Mouse (Mus musculus) layer of hippocampus, postnatal 36 days (tissue): ENCODE measurements around the gene Mb21d2. TPM values are rescaled to one million over a fixed set of nuclear protein-coding genes. Genes with fewer than 3 reads are reported as not detected.

Source experiments
- DNase-seq, 2 experiments: peaks; one replicate each; pipeline ENCODE4 v3.0.0; 2022
- total RNA-seq, 2 experiments: library from RNA; stranded (reverse); gene quantifications; 2 replicates each; pipeline ENCODE4 v1.2.3; 2021

Mb21d2 gene
- total RNA-seq: 10 to 100 TPM; 24.4 to 25.1 TPM

GRCm38 (mm10) chr16:28928815-28929685 is at the start of gene Mb21d2:
Mb21d2 (minus strand) TSS chr16:28929673.
- peak; percentile 55 to 58 for DNase-seq

GRCm38 (mm10) chr16:28966236-28966635 is 36.8 kb upstream of the Mb21d2 start:
- DNase-seq: no peak

- no peak for DNase-seq
Measured at GRCm38 (mm10) chr16:28964048-28964447, 34.6 kb upstream of the Mb21d2 start.

GRCm38 (mm10) chr16:28962987-28963386 is 33.5 kb upstream of the Mb21d2 start:
- no peak for DNase-seq

GRCm38 (mm10) chr16:28949810-28950209 is 20.3 kb upstream of the Mb21d2 start:
- DNase-seq: no peak

GRCm38 (mm10) chr16:28943254-28943653 is 13.8 kb upstream of the Mb21d2 start:
- no peak for DNase-seq

GRCm38 (mm10) chr16:28936181-28936792 is 6.8 kb upstream of the Mb21d2 start:
- no peak for DNase-seq

- no peak for DNase-seq
Measured at GRCm38 (mm10) chr16:28935701-28936100, 6.2 kb upstream of the Mb21d2 start.

- no peak for DNase-seq
Measured at GRCm38 (mm10) chr16:28931213-28931612, 1.7 kb upstream of the Mb21d2 start.

GRCm38 (mm10) chr16:28930426-28930825 is 953 bp upstream of the Mb21d2 start:
- no peak for DNase-seq

GRCm38 (mm10) chr16:28929686-28930291 is 316 bp upstream of the Mb21d2 start:
- peak; percentile 63 to 68 for DNase-seq

- DNase-seq: peak; percentile 37 to 48
Measured at GRCm38 (mm10) chr16:28928466-28928814, 1.0 kb downstream of the Mb21d2 start.

GRCm38 (mm10) chr16:28927381-28927780 is 2.1 kb downstream of the Mb21d2 start:
- DNase-seq: no peak

- no peak for DNase-seq
Measured at GRCm38 (mm10) chr16:28919320-28919885, 10.1 kb downstream of the Mb21d2 start.

- no peak for DNase-seq
Measured at GRCm38 (mm10) chr16:28915362-28915761, 14.1 kb downstream of the Mb21d2 start.

- no peak for DNase-seq
Measured at GRCm38 (mm10) chr16:28914709-28915108, 14.8 kb downstream of the Mb21d2 start.

- no peak for DNase-seq
Measured at GRCm38 (mm10) chr16:28911414-28912050, 17.9 kb downstream of the Mb21d2 start.

GRCm38 (mm10) chr16:28906370-28907275 is 22.9 kb downstream of the Mb21d2 start:
- DNase-seq: no peak

- DNase-seq: no peak
Measured at GRCm38 (mm10) chr16:28905567-28906289, 23.7 kb downstream of the Mb21d2 start.

- no peak for DNase-seq
Measured at GRCm38 (mm10) chr16:28902620-28903565, 26.6 kb downstream of the Mb21d2 start.
